Mouse (Mus musculus): Measurements from ENCODE around the gene Snrnp70. TPM values are rescaled to one million over a fixed set of nuclear protein-coding genes. Genes with fewer than 3 reads are reported as not detected.

Gene Snrnp70
- total and polyA plus RNA-seq, 3 experiments: 182 to 457 (median 197) TPM

DNA sequence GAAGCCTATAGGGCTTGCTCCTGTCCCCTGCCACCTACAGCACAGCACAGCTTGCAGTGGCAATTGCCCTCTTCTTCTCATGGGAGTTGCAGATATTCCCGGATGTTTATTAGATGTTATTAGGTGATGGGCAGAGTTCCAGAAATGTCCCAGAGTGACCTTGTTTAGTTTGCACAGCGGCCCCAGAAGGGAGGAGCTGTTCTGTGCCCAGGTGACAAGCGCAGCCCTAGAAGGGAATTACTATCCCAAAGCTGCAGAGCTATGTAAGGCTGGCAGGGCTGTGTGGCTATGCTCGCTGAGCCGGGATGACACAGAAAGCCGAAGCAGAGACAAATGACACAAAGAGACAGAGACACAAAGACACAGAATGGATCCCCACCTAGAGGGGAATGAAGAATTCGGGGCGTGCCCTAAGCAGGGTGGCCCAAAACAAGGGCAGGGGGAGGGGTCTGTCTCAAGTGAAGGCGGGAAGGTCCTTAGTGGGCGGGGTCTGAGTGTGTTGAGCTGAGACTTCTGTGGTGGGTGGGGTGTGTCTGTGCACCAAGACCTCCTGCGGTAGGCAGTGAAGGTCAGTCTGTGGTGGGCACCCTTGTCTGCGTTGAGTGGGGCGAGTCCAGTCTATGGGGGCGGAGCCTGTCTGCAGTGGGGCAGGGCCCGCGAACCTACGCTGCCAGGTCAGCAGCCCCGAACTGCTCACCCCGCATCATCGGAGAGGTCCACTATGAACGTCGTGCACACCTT, 62.7 kb downstream of the Snrnp70 start:
- in situ Hi-C loops (cut with MboI; ENCODE audit: low pct_ligation_motif_present, low pct_unique_long_range_greater_than_20kb, low sequenced_read_pairs): no loop called here
- peak; percentile 40 for DNase-seq (ENCODE audit: extremely low read depth)
- dilution Hi-C loops (cut with MboI; ENCODE audit: extremely low pct_ligation_motif_present, extremely low pct_unique_long_range_greater_than_20kb, low sequenced_read_pairs): no loop called here
- Histone ChIP-seq H3K4me3 (replicated peaks in 1 of 3; ENCODE audit: low read depth in 2 of 3, low read length in 2 of 3, poor library complexity in 1 of 3) (peak overlapping the region; percentile 57 to 62 (median 58)), H3K4me1 (ENCODE audit: control insufficient read depth in 1 of 2, insufficient read depth in 2 of 2) (peaks cover 27 to 33% of the 10 kb centered on the region in 2 experiments), H3K27ac (ENCODE audit: insufficient read depth, low read depth) (no peak overlapping the region), H3K27me3 (replicated peaks) (peaks cover 68% of the 10 kb centered on the region), H3K79me2 (replicated peaks; ENCODE audit: control insufficient read depth, extremely low read depth, insufficient read depth, poor library complexity, severe bottlenecking) (no peaks in the 10 kb centered on the region), H3K4me2 (ENCODE audit: insufficient read depth, low read depth, poor library complexity, severe bottlenecking) (peak overlapping the region; percentile 79), H3K9me3 (replicated peaks; ENCODE audit: low read length) (peaks cover 5% of the 10 kb centered on the region), H3K36me3 (replicated peaks in 1 of 2; ENCODE audit: control insufficient read depth in 1 of 2, insufficient read depth in 1 of 2, low read length in 1 of 2) (no peaks in the 10 kb centered on the region), H3K9ac (ENCODE audit: insufficient read depth, low read depth) (peak overlapping the region; percentile 50)
- TF ChIP-seq E2F4 (IDR thresholded peaks at IDR 0.05; ENCODE audit: insufficient replicate concordance, low read depth, low read length) (0 out of 2 replicates have a peak, but pooled peaks have one; percentile 17), ZMIZ1 (IDR thresholded peaks at IDR 0.05; ENCODE audit: low read depth, low read length) (no peak; the same call in 1 of the 2 replicates), ZKSCAN1 (IDR thresholded peaks at IDR 0.05; ENCODE audit: borderline replicate concordance, low read depth, low read length) (no peak), TCF12 (IDR thresholded peaks at IDR 0.05; ENCODE audit: low read depth, low read length) (no peak), ZC3H11A (IDR thresholded peaks at IDR 0.05; ENCODE audit: low read depth, low read length) (no peak), MXI1 (IDR thresholded peaks at IDR 0.05; ENCODE audit: low read depth, low read length) (no peak)

DNA sequence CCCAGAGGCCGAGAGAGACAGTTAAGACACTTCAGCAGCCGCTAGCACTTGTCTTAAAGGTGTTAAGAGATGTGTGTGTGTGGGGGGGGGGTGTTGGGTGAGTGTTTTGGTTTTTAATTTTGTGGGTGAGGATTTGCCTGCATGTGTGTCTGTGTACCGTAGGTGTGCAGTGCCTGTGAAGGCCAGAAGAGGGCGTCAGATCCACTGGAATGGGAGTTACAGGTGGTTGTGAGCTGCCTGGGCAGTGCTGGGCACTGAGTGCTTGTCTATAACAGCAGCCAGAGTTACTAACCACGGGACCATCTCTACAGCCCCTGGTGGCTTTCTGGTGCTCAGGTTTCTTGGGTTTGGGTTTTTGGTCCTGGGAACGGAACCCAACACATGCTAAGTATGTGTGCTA, 64.0 kb downstream of the Snrnp70 start:
- TF ChIP-seq CTCF (conservative IDR thresholded peaks at IDR 0.05 in 1 of 2, IDR thresholded peaks at IDR 0.05 in 1 of 2; ENCODE audit: low read depth in 2 of 2, low read length in 2 of 2): peak in 1 of 2 experiments; percentile 36; a peak in 2 of 4 replicates
- no peak; the same call in 1 of the 2 replicates for TF ChIP-seq RAD21 (IDR thresholded peaks at IDR 0.05; ENCODE audit: low read depth, low read length)
- dilution Hi-C loops (cut with MboI; ENCODE audit: extremely low pct_ligation_motif_present, extremely low pct_unique_long_range_greater_than_20kb, low sequenced_read_pairs): no loop called here

GRCm38 (mm10) chr7:45328841-45329475, 66.6 kb downstream of the Snrnp70 start:
- H3K4me3 ChIP-seq (replicated peaks in 1 of 3; ENCODE audit: low read depth in 2 of 3, low read length in 2 of 3, poor library complexity in 1 of 3): no peak overlapping the region
- TF ChIP-seq POLR2AphosphoS2 (IDR thresholded peaks at IDR 0.05; ENCODE audit: low read depth, low read length) (no peak), MYC (IDR thresholded peaks at IDR 0.05; ENCODE audit: low read depth, low read length) (no peak), HCFC1 (IDR thresholded peaks at IDR 0.05; ENCODE audit: low read depth, low read length) (no peak), SIN3A (IDR thresholded peaks at IDR 0.05; ENCODE audit: low read length) (no peak), ZMIZ1 (IDR thresholded peaks at IDR 0.05; ENCODE audit: low read depth, low read length) (no peak), MAFK (IDR thresholded peaks at IDR 0.05; ENCODE audit: insufficient replicate concordance, low read length) (no peak), JUND (conservative IDR thresholded peaks at IDR 0.05; ENCODE audit: low read depth, low read length) (no peak), ZC3H11A (IDR thresholded peaks at IDR 0.05; ENCODE audit: low read depth, low read length) (no peak), USF1 (IDR thresholded peaks at IDR 0.05; ENCODE audit: low read depth, low read length) (no peak), MXI1 (IDR thresholded peaks at IDR 0.05; ENCODE audit: low read depth, low read length) (no peak)
- DNase-seq (ENCODE audit: extremely low read depth): no peak
- H3K79me2 ChIP-seq (replicated peaks; ENCODE audit: control insufficient read depth, extremely low read depth, insufficient read depth, poor library complexity, severe bottlenecking): no peaks in the 10 kb centered on the region
- no peak overlapping the region for H3K27ac ChIP-seq (ENCODE audit: insufficient read depth, low read depth)
- H3K4me2 ChIP-seq (ENCODE audit: insufficient read depth, low read depth, poor library complexity, severe bottlenecking): no peak overlapping the region
- in situ Hi-C loops (cut with MboI; ENCODE audit: low pct_ligation_motif_present, low pct_unique_long_range_greater_than_20kb, low sequenced_read_pairs): no loop called here
- peaks cover 0 to 7% of the 10 kb centered on the region in 2 experiments for H3K36me3 ChIP-seq (replicated peaks in 1 of 2; ENCODE audit: control insufficient read depth in 1 of 2, insufficient read depth in 1 of 2, low read length in 1 of 2)
- H3K9ac ChIP-seq (ENCODE audit: insufficient read depth, low read depth): no peak overlapping the region
- dilution Hi-C loops (cut with MboI; ENCODE audit: extremely low pct_ligation_motif_present, extremely low pct_unique_long_range_greater_than_20kb, low sequenced_read_pairs): no loop called here
- H3K4me1 ChIP-seq (ENCODE audit: control insufficient read depth in 1 of 2, insufficient read depth in 2 of 2): peaks cover 6 to 10% of the 10 kb centered on the region in 2 experiments; a peak in 3 of 4 replicates
- H3K9me3 ChIP-seq (replicated peaks; ENCODE audit: low read length): peaks cover 18% of the 10 kb centered on the region
- H3K27me3 ChIP-seq (replicated peaks): peaks cover 38% of the 10 kb centered on the region

More for the DNA sequence above, 64.0 kb downstream of the Snrnp70 start:
- Histone ChIP-seq H3K4me2 (ENCODE audit: insufficient read depth, low read depth, poor library complexity, severe bottlenecking) (no peak overlapping the region), H3K27ac (ENCODE audit: insufficient read depth, low read depth) (no peak overlapping the region), H3K9ac (ENCODE audit: insufficient read depth, low read depth) (no peak overlapping the region), H3K9me3 (replicated peaks; ENCODE audit: low read length) (peaks cover 10% of the 10 kb centered on the region), H3K36me3 (replicated peaks in 1 of 2; ENCODE audit: control insufficient read depth in 1 of 2, insufficient read depth in 1 of 2, low read length in 1 of 2) (peaks cover 0 to under 1% of the 10 kb centered on the region in 2 experiments), H3K4me1 (ENCODE audit: control insufficient read depth in 1 of 2, insufficient read depth in 2 of 2) (peaks cover 15 to 20% of the 10 kb centered on the region in 2 experiments), H3K79me2 (replicated peaks; ENCODE audit: control insufficient read depth, extremely low read depth, insufficient read depth, poor library complexity, severe bottlenecking) (no peaks in the 10 kb centered on the region), H3K27me3 (replicated peaks) (peaks cover 58% of the 10 kb centered on the region), H3K4me3 (replicated peaks in 1 of 3; ENCODE audit: low read depth in 2 of 3, low read length in 2 of 3, poor library complexity in 1 of 3) (no peak overlapping the region)
- no peak for DNase-seq (ENCODE audit: extremely low read depth)
- in situ Hi-C loops (cut with MboI; ENCODE audit: low pct_ligation_motif_present, low pct_unique_long_range_greater_than_20kb, low sequenced_read_pairs): no loop called here
